Mouse (Mus musculus) adrenal gland, postnatal 4 days (tissue): ENCODE data around the gene Zfp536. TPM values are rescaled to one million over a fixed set of nuclear protein-coding genes. Genes with fewer than 3 reads are reported as not detected.

ENCODE experiments used
- DNase-seq, 2 experiments: peaks; one replicate each; pipeline ENCODE4 v3.0.0; 2021 to 2022; ENCODE audit warnings: low spot score in 2 of 2, mixed read lengths in 2 of 2
- long read RNA-seq, 2 experiments: library from polyadenylated mRNA; stranded (forward); transcript quantifications; one replicate each; pipeline ENCODE4 v2.0.0; 2021
- total RNA-seq, 2 experiments: library from RNA; stranded (reverse); gene quantifications; 2 replicates each; pipeline ENCODE4 v1.2.3; 2021

The Zfp536 gene
- 10 to 100 TPM; 10.3 TPM for total RNA-seq
- long read RNA-seq, experiment 1, partial matches to known transcripts = 0 of 1 reads
- long read RNA-seq, experiment 1, other reads (novel, unspliced or antisense) = 1 of 1 reads
- long read RNA-seq, experiment 2, full-length matches to known transcripts = 1 of 7 reads
- long read RNA-seq, experiment 2, partial matches to known transcripts = 1 of 7 reads
- long read RNA-seq, experiment 2, other reads (novel, unspliced or antisense) = 5 of 7 reads

DNA sequence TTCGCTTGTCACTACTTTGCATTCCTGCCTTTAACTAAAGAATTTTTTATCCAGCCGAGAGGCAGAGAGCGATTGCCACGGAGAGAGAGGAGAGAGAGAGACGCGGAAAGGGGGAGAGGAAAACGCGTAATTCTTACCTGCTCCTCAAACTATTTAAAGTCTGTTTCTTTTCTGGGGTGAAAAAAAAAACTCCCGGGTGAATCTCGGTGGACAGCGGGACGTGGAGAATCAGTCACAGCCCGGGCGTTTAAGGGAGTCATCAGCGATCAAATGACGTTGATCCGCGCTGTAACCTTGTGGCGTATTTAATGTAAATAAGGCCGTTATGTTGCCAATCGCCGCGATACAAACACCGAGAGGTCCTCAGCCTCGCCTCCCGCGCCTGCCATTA is at the start of gene Zfp536:
Zfp536 (minus strand) TSS at position 330 of the 391 bp plus-strand sequence.
- DNase-seq = no peak

DNA sequence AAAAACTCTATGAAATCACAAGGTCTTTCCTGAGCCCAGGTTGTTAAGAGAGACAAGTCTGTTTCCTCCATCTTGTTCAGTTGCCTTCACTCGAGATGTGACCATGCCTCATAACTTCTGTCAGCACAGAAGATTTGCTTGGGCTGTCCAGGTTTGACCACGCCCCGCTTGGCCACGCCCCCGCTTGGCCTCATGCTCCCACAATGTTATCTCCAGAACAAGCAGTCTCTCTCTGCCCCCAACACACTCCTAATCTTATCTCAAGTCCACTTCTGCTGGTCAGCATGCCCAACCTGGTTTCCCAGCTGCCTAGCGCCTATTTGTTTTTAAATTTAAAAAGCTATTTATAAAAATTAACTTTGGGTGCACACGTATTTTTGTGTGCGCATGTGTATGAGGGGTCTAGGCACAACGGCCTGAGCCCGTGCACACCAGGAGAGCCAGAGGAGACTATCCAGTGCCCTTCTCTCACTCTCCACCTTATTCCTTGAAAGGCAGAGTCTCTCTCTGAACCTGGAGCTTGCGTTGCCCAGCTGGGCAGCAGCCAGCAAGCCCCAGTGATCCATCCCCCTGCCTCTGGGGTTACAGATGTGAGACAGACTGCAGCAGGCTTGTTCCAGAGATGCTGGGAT is 47.3 kb upstream of the Zfp536 start:
- DNase-seq = no peak

DNA sequence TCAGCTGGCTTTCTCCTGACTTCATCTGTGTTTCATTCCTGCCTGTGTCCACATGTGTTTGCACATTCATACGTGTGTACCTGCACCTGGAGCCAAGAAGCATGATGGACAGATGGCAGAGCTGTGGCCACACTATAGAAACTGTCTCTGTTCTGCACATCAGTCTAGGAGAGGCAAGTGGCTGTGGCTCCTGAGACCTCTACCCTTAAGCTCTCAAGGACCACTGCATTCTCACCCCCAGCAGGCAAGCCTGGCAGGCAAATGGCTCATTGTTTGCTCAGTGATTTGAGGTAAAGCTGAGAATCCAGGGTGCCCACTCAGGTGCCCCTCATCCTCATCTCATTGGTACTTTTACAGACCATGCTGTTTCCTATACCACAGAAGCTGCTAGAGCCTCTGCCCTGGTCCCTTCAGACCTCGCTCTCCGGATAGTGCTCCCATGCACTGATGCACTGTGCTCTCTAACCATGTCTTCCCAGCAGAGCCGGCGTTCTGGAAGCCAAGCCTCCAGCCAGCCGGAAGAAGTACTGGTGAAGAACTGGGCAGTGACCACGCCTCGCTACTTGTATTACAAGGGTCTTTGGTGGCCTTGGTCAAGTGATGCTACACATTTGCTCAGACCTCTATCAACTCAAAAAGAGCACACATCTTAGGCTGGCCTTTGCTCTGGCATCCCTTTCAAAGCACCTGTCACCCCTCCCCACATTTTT is 45.3 kb upstream of the Zfp536 start:
- no peak for DNase-seq

DNA sequence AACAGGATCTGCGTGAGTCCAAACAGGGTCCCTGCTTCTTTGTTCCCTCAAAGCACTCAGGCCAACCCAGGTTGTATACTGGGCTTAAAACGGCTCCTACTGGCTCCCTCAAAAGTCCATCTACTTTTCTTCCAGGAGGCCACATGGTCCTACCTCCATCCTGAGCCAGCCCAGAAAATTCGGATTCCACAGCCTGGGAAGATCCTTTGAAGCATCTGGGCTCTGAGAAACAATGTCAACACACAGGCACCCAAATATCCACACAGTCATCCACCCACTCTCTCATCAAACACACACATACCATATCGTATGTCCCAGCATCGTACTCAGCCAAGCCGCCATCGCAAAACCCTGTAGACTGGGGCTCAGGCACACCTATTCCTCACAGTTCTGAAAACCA is 43.5 kb upstream of the Zfp536 start:
- DNase-seq = no peak

DNA sequence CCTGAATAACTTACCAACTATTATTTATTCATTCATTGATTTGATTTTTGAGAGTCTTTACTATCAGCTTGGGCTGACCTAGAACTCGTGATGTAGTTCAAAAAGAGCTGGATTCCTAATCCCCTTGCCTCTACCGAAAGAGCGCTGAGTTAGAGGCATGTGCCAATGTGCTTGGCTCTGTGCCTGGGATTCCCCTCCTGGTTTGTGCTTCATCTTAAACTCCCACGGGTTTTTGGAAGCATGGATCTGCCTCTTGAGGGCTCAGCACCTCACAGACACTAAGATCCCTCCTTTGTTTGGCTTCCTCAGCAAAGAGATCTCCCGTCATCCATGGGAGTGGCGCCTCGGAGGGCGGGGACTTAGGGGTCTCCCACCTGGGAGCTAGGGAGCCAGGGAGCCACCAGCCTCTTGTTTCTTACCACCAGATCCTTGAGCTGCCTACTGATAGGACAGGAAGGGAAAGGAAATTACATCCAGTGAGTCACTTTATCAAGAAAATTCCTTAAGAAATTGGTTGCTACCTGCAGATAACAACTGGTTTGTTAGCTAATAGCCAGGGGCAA is 41.5 kb upstream of the Zfp536 start:
- DNase-seq = no peak

DNA sequence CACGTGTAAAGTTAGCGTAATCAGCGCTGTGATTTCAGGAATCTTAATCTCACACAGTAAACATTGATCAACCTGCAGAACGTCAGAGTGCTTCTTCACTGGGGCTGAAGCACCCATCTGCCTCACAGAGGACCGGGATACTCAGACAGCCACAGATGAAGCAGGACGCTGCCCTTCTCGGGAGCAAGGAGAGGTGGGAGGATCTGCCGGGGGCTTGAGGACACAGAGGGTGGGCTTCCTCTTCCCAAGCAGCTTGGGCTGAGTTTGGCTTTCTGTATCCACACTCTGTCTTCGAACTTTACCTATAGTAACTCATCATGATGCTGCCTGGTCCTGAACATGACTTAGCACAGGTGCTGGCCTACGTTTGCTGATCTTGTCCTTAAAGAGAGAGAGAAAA is 40.2 kb upstream of the Zfp536 start:
- no peak for DNase-seq

DNA sequence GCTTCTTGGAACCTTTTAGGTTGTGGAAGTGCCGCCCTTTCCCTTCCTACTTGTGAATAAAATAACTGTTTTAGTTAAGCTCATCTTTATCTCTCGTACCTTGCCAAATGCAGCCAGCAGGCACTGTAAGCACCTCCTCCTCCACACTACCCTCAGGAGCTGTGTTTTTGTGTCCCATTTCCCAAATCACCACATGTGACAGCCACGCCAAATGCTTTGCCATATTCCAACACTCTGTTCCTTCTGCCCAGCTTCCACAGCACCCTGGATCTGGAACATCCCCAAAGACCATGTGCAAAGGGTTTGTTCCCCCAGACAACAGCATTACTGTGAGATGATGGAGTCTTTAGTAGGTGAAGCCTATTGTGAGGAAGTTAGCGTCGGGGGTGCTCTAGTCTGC is 36.5 kb upstream of the Zfp536 start:
- no peak for DNase-seq

DNA sequence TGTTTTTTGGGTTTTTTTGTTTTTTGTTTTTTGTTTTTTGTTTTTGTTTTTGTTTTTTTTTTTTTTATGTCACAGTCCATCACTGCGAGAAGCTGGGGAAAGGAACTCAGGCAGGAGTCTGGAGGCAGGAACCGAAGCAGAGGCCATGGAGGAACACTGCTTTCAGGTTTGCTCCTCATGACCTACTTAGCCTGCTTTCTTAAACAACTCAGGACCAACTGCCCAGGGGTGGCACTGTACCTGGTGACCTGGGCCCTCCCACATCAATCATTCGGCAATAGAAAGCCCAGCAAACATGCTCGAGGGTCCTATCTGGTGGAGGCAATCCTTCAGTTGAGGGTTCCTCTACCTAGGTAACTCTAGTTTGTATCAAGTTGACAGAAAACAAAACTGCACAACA is 35.6 kb upstream of the Zfp536 start:
- DNase-seq = no peak

DNA sequence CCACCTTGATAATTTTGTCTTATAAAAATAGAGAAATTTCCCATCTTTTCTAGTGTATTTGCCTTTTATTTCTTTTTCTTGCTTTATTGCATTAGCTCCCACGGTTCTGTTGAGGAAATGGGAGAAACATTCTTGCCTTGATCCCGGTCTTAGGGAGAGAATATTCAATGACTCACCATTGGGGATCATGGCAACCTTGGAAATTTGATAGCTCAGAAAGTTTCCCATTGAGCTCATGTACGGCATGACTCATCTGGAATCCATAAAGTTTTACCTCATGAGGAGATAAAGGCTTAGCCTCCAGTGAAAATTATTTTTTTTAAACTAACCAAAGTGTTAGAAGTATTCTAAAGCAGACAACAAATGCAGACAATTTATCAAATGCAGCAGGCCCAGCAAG is 27.7 kb upstream of the Zfp536 start:
- no peak for DNase-seq

DNA sequence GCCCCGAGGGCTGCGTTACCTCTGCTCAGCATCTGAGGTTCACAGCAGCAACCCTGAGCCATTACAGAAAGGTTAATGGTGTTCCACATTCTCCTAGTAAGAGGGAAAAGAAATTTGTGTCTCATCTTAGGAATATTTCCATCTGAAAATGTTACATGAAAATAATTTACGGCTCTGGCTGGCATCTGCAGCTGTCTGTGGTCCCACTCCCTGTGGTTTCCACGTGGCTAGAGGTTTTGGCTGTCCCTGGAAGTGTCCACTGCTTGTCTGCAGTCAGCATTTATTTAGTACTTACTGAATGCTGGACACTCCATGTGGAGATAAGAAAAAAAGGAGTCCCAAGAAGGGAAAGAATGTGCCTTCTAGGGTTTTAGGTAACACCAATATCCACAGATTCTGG is 15.3 kb upstream of the Zfp536 start:
- DNase-seq = no peak

DNA sequence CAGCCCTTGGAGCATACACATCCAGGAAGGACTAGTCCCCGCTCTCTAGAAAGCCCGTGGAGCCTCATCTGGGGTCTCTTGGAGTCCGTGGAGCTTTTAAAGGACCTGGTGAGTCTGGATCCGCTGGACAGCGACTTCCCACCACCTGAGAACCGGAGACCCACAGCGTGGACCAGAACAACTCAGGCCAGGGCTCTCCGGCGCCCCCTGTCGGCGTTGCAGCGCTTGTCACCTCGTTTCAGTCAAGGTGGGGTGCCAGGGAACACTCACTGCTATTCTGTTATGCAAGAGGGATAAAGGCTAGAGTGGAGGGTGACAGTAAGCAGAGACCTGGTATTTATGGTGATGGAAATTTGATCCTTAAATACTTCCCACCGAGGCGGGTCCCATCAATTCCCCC is 2.1 kb upstream of the Zfp536 start:
- peak; percentile 31 to 38 for DNase-seq

DNA sequence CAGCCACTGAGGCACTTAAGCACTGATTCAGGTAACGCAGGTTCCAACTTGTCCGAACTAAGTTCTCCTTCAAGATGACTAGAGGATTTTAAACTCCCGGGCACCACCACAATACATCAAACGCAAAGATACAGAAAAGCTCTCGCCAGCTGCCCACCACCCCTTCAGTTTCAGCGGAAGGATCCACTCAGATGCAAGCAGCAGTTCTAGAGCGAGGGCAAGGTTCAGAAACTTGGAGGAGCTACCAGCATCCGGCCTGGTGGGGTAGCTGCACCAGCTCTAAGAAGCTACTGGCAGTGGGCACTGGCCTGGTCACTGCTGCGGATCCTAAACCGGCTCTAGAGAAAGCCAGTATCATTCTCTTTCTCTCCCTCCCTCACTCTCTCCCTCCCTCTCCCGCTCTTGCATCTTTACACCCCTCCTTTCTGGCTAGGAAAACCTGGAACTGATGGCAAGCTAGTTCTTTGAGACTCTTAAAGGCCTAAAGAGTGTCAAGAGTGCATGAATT is 1.1 kb upstream of the Zfp536 start:
- no peak for DNase-seq

DNA sequence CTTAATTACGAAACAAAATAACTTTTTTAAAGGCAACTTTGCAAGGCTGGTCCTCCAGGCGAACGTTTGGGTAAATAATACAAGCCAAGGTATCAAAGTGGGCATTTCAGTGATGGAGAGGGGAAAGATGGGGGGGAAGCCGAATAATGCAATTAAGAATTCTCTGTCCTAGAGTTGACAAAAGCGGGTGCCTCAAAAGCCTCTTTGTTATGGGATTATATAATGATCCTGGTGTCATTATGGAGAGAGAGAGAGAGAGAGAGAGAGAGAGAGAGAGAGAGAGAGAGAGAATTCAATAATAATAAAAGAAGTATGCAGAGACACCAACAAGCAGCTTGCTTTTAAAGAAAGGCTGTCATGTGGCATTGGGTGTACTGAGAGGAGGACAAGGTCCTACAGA is 465 bp upstream of the Zfp536 start:
- DNase-seq = no peak

DNA sequence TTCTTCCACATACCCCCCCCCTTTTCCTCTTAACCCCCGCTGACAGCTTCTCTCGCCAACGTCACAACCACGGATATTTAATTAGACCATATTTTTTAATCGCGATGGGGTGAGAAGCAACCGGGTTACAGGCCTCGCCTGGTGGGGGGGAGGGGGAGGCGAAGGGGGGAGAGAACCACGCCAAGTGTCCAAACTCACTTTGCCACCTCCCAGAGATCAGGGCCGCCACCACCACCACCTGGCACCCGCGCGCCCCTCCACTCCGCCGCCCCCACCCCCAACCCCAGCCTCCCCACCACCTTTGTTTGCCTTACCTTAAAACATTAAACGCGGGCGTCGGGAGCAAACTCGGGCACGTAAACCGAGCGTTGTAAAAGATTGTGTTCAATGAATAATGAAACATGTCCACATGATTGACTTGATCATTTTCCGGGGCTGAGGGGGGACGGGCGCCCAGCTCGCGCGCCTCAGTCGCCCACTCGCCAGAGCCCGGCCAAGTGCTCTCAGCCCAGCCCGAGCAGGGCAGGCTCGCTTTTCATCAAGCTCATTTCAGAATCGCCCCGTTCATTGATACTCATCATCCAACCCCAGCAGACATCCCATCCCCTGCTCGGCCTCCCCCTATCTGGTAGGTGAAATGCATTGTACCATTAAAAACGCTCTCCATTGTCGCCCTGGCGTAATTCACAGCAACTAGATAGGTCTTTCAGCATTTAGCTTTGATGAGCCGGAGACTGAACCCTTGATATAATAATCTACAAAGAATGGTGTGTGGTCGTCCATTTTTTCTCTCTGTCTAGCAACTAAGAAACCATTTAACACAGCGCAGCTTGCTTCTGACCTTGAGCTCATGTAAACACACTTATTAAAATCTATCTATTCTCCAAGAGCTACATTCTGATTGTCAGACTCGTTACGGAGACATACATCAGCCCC is 797 bp downstream of the Zfp536 start:
- no peak for DNase-seq

DNA sequence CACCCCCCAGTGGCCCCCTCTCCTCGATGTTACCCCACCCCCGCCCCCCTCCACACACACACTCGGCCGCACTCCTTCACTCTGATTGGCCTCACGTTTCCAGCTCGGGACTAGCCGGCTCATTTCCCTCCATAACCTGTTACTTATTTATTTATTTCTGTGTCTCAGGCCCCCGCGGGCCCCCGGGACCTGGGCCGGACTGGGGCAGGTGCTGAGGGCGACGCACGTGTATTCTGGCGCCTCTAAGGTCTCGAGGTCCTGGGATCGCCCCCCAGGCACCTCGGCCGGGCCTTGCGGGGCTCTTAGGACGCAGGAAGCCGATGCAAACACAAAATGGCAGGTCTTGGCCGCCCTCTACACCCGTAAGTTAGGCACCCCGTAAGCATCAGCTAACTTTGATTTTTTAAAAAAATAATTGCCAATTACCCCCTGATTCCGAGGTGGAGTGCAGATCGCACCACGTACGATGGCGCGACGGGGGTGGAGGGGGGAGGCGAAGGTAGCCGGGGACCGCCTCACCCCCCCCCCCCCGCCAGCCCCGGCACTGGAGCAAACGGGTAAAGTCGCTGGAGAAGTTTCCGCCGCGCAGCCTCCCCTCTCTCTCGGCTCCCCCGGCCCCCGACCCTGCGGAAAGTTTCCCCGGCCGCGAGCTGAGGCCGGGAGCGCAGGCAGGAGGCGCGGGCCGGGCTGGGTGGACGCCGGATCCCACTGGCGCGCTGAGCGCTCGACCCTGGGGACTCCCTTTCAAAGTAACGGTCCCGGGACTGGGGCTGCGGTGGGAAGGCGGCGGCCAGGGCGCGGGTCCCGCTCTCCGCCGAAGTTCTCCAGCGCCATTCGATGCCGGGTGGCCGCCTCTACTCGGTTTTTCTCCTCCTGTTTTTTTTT is 1.7 kb downstream of the Zfp536 start:
- peak; percentile 9 to 14 for DNase-seq

DNA sequence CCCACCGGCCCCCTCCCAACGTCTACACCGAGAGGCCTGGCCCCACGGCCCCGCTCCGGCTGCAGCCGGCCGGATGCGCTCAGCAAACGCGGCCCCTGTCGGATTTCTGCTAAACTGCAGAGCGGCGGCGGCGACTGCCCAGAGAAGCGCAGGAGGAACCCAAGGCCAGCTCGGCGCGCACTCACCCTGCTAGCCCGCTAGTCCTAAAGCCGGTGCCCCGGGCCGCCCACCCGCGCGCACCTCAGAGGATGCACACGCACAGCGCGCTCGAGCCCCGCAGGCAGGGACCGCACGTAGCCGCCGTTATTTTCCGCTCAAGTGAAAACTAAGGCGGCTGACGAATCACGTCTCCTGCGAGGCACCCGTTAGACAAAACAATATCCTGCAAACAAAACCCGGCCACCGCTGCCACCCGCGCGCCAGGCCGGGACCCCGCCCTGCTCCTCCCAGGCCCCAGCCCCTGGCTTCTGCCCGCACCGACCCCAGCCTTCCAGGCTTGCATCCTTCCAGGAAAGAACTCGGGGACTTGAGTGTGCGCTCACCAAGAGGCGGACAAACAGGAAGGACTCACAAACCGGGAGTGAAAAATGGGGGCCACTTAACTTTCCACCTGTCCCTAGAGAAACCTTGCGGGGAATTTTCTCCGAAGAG is 2.9 kb downstream of the Zfp536 start:
- DNase-seq = peak; percentile 60 to 66

DNA sequence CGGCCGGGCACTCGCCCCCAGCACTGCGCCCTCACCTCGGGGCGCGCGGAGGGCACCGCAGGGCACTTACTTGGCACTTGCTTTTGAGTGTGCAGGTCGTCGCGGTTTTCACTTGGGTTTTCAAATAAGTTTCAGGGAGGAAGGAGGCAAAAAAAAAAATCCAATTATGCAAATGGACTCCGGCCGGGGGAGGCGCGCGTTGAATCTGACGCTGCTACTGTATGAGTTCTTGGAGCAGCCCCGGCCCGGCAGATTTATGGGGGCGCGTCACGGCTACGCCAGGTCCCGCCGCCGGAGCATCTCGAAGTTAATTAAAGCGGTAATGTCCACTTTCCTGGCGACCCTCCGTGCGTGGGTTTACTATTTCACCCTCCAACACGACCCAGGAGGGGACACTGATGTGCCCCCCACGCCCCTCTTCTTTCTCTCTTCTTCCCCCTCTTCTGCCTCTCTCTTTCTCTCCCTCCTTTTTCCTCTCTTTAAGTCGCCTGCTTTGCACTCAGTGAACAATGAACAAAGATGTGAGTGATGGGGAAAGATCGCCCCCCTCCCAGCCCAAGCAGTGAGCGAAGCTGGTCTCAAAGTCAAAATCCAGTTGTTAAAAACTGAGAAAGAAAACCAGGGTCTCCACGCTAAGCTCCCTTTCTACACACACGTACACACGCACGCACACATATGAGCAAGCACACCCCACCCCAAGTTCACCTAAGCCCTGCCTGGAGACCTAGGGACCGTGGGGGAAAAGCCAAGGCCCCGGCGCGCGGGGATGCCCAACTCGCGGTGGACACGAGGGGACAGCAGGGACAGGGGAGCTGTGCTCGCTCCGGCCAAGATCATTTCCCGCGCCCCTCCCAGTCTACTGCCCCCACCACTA is 3.7 kb downstream of the Zfp536 start:
- DNase-seq = peak in 1 of 2 experiments; percentile 9

DNA sequence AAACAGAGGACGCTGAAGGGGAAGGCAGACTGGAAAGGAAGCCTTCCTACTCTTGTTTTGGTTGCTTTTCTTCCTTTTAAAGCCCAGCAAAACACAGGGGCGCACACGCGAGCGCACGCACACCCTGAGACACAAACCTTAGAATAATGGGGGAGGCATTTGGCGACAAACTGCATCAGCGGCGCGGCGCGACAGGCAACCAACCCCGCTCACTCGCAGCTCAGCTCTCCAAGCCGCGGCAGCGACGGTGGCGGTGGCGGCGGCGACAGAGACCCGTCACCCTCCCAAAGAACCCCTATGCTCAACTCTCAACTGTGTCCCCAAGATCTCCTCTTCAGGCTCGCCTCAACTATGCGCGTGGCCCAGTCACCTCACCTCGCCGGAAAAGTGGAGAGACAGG is 4.4 kb downstream of the Zfp536 start:
- no peak for DNase-seq
